Mouse (Mus musculus) ES-Bruce4 (cell line): ENCODE results near the gene Kpna4.

Experiments
- CTCF ChIP-seq: IDR thresholded peaks from one replicate; pipeline ENCODE4 v1.8.1; 2011; ENCODE audit warnings: low read depth, low read length
- EP300 ChIP-seq: IDR thresholded peaks from 2 replicates; pipeline ENCODE4 v1.6.1; 2011; ENCODE audit warnings: low read depth, low read length; ENCODE audit not compliant: insufficient read depth
- POLR2A ChIP-seq: IDR thresholded peaks from one replicate; pipeline ENCODE4 v1.8.1; 2011; ENCODE audit warnings: low read length; ENCODE audit not compliant: insufficient read depth

GRCm38 (mm10) chr3:69055871-69056270 is 71.0 kb downstream of the Kpna4 start:
- no peak for TF ChIP-seq CTCF
- no peak for TF ChIP-seq EP300
- TF ChIP-seq POLR2A = no peak
